Mouse (Mus musculus) retina, adult 2 months (tissue): Measurements from ENCODE around the gene Pcna.

Experiments
- DNase-seq: peaks from one replicate; pipeline ENCODE4 v3.0.0-alpha.2; 2012; ENCODE audit warnings: low read depth, low spot score

Gene Pcna

GRCm38 (mm10) chr2:132233985-132234765 is 18.9 kb downstream of the Pcna start:
- no peak for DNase-seq

DNA sequence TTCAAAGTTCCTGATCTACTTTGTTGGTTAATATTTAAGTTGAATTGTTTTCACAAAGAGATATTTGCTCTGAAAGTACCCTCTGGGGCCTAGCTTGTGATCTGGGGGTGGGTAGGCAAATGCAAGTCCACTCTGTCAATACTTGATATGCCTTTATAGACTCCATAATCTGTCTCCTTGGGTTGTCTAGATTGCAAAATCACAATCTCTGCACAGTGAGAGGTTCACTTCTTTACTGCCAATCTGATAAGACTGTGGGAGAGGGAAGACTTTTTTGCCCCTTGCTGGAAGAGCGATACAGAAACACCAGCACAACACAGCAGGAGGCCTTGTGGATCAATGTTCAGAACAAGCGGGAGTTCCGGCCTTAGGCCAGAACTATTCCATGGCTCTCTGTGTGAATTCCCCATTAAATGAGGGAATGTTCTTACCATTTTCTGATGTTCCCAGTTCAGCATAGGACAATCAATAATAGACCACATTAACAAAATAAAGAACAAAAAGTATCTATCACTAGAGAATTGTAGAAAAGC is 20.6 kb downstream of the Pcna start:
- no peak for DNase-seq

DNA sequence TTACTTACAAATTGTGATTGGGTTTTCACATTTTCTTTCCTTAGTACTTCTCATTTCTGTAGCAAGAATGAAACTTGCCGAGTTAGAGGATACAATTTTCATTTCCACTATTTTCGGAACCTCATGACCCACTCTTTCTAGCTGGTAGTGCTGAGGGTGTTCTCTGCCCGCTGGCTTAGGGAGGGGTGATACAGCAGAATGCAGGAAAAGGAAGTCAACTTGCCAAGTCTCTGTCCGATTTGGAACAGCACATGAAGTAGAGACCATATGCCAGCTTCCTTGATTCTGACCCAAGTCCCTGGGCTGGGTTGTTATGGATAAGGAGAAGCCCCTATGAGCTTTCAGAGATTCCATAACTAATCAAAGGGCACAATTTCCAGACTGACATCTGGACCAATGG is 28.8 kb downstream of the Pcna start:
- no peak for DNase-seq

- DNase-seq: no peak
Measured at GRCm38 (mm10) chr2:132221611-132222073, 31.5 kb downstream of the Pcna start.

GRCm38 (mm10) chr2:132211995-132212656 is 41.0 kb downstream of the Pcna start:
- no peak for DNase-seq

- no peak for DNase-seq
Measured at GRCm38 (mm10) chr2:132210806-132211312, 42.3 kb downstream of the Pcna start.

- DNase-seq: no peak
Measured at GRCm38 (mm10) chr2:132208246-132208881, 44.8 kb downstream of the Pcna start.

DNA sequence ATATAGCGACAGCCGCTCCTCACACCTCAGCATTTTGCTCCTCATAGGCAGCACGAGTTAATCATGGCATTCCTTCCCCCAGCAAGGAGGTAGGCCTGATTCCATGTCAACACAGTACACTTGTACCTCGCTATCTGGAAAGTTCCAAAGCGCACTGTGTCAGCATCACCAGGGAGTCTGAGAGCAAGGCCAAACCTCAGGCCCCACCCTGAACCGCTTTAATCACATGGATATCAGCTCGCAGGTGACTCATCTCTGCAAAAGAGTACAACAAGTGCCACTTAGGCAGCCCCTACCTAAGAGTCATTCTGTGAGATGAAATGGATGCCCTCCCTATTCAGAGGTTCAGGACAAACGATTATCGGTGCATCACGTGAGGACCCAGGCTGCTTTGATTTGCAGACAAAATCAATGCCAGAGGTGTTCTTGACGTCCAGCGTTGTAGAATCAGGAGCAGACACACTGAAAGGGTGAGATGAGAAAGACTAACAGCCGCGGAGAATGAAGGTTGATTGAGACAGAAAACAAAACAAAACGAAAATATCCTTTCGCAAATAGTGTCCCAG is 46.7 kb downstream of the Pcna start:
- no peak for DNase-seq

DNA sequence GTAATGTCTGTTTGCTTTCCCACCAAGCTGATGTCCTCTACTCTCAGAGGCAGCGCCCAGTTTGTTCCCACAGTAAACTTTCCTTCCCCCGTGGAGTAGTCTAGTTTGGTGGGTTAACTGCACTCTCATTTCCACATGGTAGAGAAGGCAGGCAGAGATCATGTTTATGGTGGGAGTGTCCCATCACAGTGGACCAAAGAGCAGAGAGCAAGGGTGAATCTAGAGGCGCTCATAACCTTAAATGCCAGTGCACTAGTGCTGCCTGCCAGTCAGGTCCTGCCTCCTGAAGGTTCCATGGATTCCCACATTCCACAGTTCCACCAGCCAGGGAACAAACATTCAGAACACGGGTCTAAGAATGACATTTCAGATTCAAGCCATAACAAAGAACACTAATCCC is 47.6 kb downstream of the Pcna start:
- DNase-seq: no peak

- DNase-seq: no peak
Measured at GRCm38 (mm10) chr2:132203773-132204172, 49.3 kb downstream of the Pcna start.

- no peak for DNase-seq
Measured at GRCm38 (mm10) chr2:132203186-132203585, 49.9 kb downstream of the Pcna start.
